In genomic region chr16:22341236-22341671, GRCm38 (mm10) we compare ENCODE assay signal across 12 mouse cellular contexts.
A peak's percentile ranks its signal among the peaks of the same experiment; 100 is the strongest.
DNase-seq lines count a peak whose midpoint lies in the region; ATAC-seq and TF ChIP-seq lines count a peak whose summit lies in the region.
"Had no signal": no experiment of that assay in that cellular context is flagged by ENCODE, and none has a peak within 500 bp of the region (broad histone marks: within the 10 kb centered on the region; RNA-seq: fewer than 3 reads in every experiment).

No protein-coding gene starts in this region.

- peak; percentile 83 for DNase-seq in embryonic facial prominence, embryonic 14.5 days (ENCODE audit: low spot score)
- DNase-seq in embryonic facial prominence, embryonic 10.5 days (ENCODE audit: low spot score): no peak
- DNase-seq in lung, embryonic 14.5 days: peak; percentile 83
- no peak for DNase-seq in lung, adult 2 months
- DNase-seq in gastrocnemius, postnatal 14 days: peak; percentile 65
- DNase-seq in lung, postnatal 14 days: peak; percentile 35
- no peak for DNase-seq in spleen, postnatal 14 days (ENCODE audit: low spot score in 2 of 2)
- DNase-seq in spleen, postnatal 4 days (ENCODE audit: low spot score in 2 of 2): no peak
- DNase-seq: right cerebral cortex, postnatal 4 days had no signal

- no peak for ATAC-seq in embryonic facial prominence, embryonic 14.5 days (ENCODE audit: low read depth)
- ATAC-seq in lung, embryonic 14.5 days (ENCODE audit: insufficient read depth): peak; percentile 60

- H3K9me3 ChIP-seq in embryonic facial prominence, embryonic 14.5 days (ENCODE audit: control insufficient read depth, low read length): no peaks in the 10 kb centered on the region
- no peaks in the 10 kb centered on the region for H3K9me3 ChIP-seq in embryonic facial prominence, embryonic 10.5 days
- H3K9me3 ChIP-seq in lung, embryonic 14.5 days (ENCODE audit: low read depth, low read length): no peaks in the 10 kb centered on the region
- H3K9me3 ChIP-seq: embryonic facial prominence, embryonic 12.5 days had no signal

- TF ChIP-seq POLR2A in lung, adult 2 months (IDR thresholded peaks at IDR 0.05; ENCODE audit: borderline replicate concordance, extremely low read depth, low read depth, low read length): no peak

- H3K9ac ChIP-seq in embryonic facial prominence, embryonic 14.5 days (ENCODE audit: low read depth, low read length): no peak overlapping the region
- H3K9ac ChIP-seq in lung, embryonic 14.5 days: no peak overlapping the region
- H3K9ac ChIP-seq: embryonic facial prominence, embryonic 12.5 days; hindbrain, embryonic 14.5 days had no signal

- WGBS in embryonic facial prominence, embryonic 14.5 days: 46% methylated on average over 4 of the region's 4 CpGs
- 89% methylated on average over 4 of the region's 4 CpGs for WGBS in embryonic facial prominence, embryonic 10.5 days
- WGBS in lung, embryonic 14.5 days: 51% methylated on average over 4 of the region's 4 CpGs
- 64% methylated on average over 4 of the region's 4 CpGs for WGBS in lung, adult 2 months

- no peaks in the 10 kb centered on the region for H3K36me3 ChIP-seq in embryonic facial prominence, embryonic 14.5 days (ENCODE audit: control insufficient read depth, insufficient read depth, low read length)
- H3K36me3 ChIP-seq in embryonic facial prominence, embryonic 10.5 days (replicated peaks): no peaks in the 10 kb centered on the region
- no peaks in the 10 kb centered on the region for H3K36me3 ChIP-seq in lung, embryonic 14.5 days (ENCODE audit: insufficient read depth)
- H3K36me3 ChIP-seq: embryonic facial prominence, embryonic 12.5 days had no signal

- no peaks in the 10 kb centered on the region for H3K4me1 ChIP-seq in embryonic facial prominence, embryonic 14.5 days (ENCODE audit: control insufficient read depth, insufficient read depth, low read length)
- H3K4me1 ChIP-seq in embryonic facial prominence, embryonic 10.5 days: no peaks in the 10 kb centered on the region
- no peaks in the 10 kb centered on the region for H3K4me1 ChIP-seq in lung, embryonic 14.5 days (ENCODE audit: insufficient read depth)
- H3K4me1 ChIP-seq in lung, adult 2 months (ENCODE audit: control insufficient read depth, insufficient read depth, low read length): no peaks in the 10 kb centered on the region
- H3K4me1 ChIP-seq: embryonic facial prominence, embryonic 12.5 days had no signal

- intact Hi-C loops in gastrocnemius, postnatal 14 days (cut with DNase I; ENCODE audit: low total_unique reads): no loop called here

- TF ChIP-seq CTCF in lung, embryonic 14.5 days (IDR thresholded peaks at IDR 0.05; ENCODE audit: low read depth): no peak
- TF ChIP-seq CTCF in lung, adult 2 months (IDR thresholded peaks at IDR 0.05; ENCODE audit: insufficient read depth, low read length): no peak

- no peaks in the 10 kb centered on the region for H3K27me3 ChIP-seq in embryonic facial prominence, embryonic 14.5 days (replicated peaks; ENCODE audit: control insufficient read depth, insufficient read depth, low read length)
- no peaks in the 10 kb centered on the region for H3K27me3 ChIP-seq in embryonic facial prominence, embryonic 10.5 days (replicated peaks; ENCODE audit: low read depth, poor library complexity, severe bottlenecking)
- no peaks in the 10 kb centered on the region for H3K27me3 ChIP-seq in lung, embryonic 14.5 days (ENCODE audit: insufficient read depth, low read length)
- H3K27me3 ChIP-seq: CH12.LX; embryonic facial prominence, embryonic 12.5 days had no signal

- H3K4me2 ChIP-seq in embryonic facial prominence, embryonic 14.5 days (ENCODE audit: low read depth, low read length): no peak overlapping the region
- H3K4me2 ChIP-seq in lung, embryonic 14.5 days: no peak overlapping the region
- H3K4me2 ChIP-seq: embryonic facial prominence, embryonic 12.5 days; hindbrain, embryonic 14.5 days had no signal

- no peak overlapping the region for H3K4me3 ChIP-seq in embryonic facial prominence, embryonic 14.5 days (ENCODE audit: low read depth, low read length)
- H3K4me3 ChIP-seq in embryonic facial prominence, embryonic 10.5 days: no peak overlapping the region
- no peak overlapping the region for H3K4me3 ChIP-seq in lung, embryonic 14.5 days (ENCODE audit: low read depth, low read length)
- H3K4me3 ChIP-seq in lung, adult 2 months (replicated peaks; ENCODE audit: extremely low read depth, low read depth, low read length): no peak overlapping the region
- H3K4me3 ChIP-seq: embryonic facial prominence, embryonic 12.5 days had no signal

- no peak overlapping the region for H3K27ac ChIP-seq in embryonic facial prominence, embryonic 14.5 days (replicated peaks; ENCODE audit: low read depth, low read length)
- no peak overlapping the region for H3K27ac ChIP-seq in embryonic facial prominence, embryonic 10.5 days (replicated peaks)
- peak overlapping the region; percentile 36; the same call in 1 of the 2 replicates for H3K27ac ChIP-seq in lung, embryonic 14.5 days (ENCODE audit: low read depth)
- H3K27ac ChIP-seq: embryonic facial prominence, embryonic 12.5 days; hindbrain, embryonic 14.5 days had no signal

Comparison
In these comparisons a context has a peak if more than half of its experiments do, and no peak if none do; other contexts are left out.
1. DNase-seq: peak in embryonic facial prominence, embryonic 14.5 days (single experiment), lung, embryonic 14.5 days (single experiment), gastrocnemius, postnatal 14 days (single experiment) and lung, postnatal 14 days (single experiment); none in embryonic facial prominence, embryonic 10.5 days (single experiment), lung, adult 2 months (single experiment), spleen, postnatal 14 days (0 of 2) and spleen, postnatal 4 days (0 of 2).